Comparison of ENCODE assay signal across 8 mouse cellular contexts in genomic region chr8:84104697-84105609, GRCm38 (mm10). TPM values are rescaled to one million over a fixed set of nuclear protein-coding genes. Genes with fewer than 3 reads are reported as not detected.
DNase-seq lines count a peak whose midpoint lies in the region; ATAC-seq and TF ChIP-seq lines count a peak whose summit lies in the region.

Dcaf15 (minus strand) TSS chr8:84104768.

- DNase-seq in brain, embryonic 14.5 days (ENCODE audit: low read depth): peak; percentile 100
- peak; percentile 98 for DNase-seq in liver, adult 2 months (ENCODE audit: extremely low read depth, low read depth, low spot score)
- DNase-seq in splenic B cell, adult 2 months (ENCODE audit: low read depth, low spot score): peak; percentile 98

- H3K27ac ChIP-seq in heart, embryonic 11.5 days (ENCODE audit: low read depth, low read length): peak within 1 kb of the TSS; percentile 79
- H3K27ac ChIP-seq in kidney, embryonic 16.5 days (ENCODE audit: low read length): peak within 1 kb of the TSS; percentile 91
- no peak within 1 kb of the TSS for H3K27ac ChIP-seq in liver, adult 2 months (replicated peaks; ENCODE audit: insufficient read depth, low read depth, low read length)

- H3K4me3 ChIP-seq in C2C12 (ENCODE audit: insufficient read depth, poor library complexity, severe bottlenecking): peak within 1 kb of the TSS; percentile 49
- peak within 1 kb of the TSS; percentile 83 for H3K4me3 ChIP-seq in erythroblast, embryonic 14.5 days (replicated peaks)
- H3K4me3 ChIP-seq in heart, embryonic 11.5 days (ENCODE audit: low read depth, low read length): peak within 1 kb of the TSS; percentile 67
- H3K4me3 ChIP-seq in kidney, embryonic 16.5 days (ENCODE audit: low read length): peak within 1 kb of the TSS; percentile 65
- peak within 1 kb of the TSS; percentile 71 for H3K4me3 ChIP-seq in liver, adult 2 months (ENCODE audit: insufficient read depth, low read depth, low read length)
- H3K4me3 ChIP-seq in myocyte: peak within 1 kb of the TSS; percentile 37

- 8% methylated on average over 42 of the region's 42 CpGs for WGBS in heart, embryonic 11.5 days (ENCODE audit: insufficient replicate concordance)
- 7% methylated on average over 42 of the region's 42 CpGs for WGBS in kidney, embryonic 16.5 days
- 13% methylated on average over 42 of the region's 42 CpGs for WGBS in liver, adult 2 months

- peak; percentile 91 for ATAC-seq in heart, embryonic 11.5 days (replicated peaks; ENCODE audit: insufficient number of reproducible peaks, low FRiP score, low TSS enrichment)
- ATAC-seq in kidney, embryonic 16.5 days (ENCODE audit: low FRiP score, low TSS enrichment): peak; percentile 97

- peak within 1 kb of the TSS; percentile 81 for H3K9ac ChIP-seq in heart, embryonic 11.5 days (ENCODE audit: low read depth, low read length)
- peak within 1 kb of the TSS; percentile 88 for H3K9ac ChIP-seq in kidney, embryonic 16.5 days (replicated peaks; ENCODE audit: low read length)
- peak within 1 kb of the TSS; percentile 58 for H3K9ac ChIP-seq in liver, adult 2 months (ENCODE audit: low read depth, low read length)

- H3K4me1 ChIP-seq in erythroblast, embryonic 14.5 days (ENCODE audit: control insufficient read depth): peaks cover 36% of the 10 kb centered on the region
- H3K4me1 ChIP-seq in heart, embryonic 11.5 days (ENCODE audit: control insufficient read depth, insufficient read depth, low read length): peaks cover 13% of the 10 kb centered on the region
- peaks cover 18% of the 10 kb centered on the region for H3K4me1 ChIP-seq in kidney, embryonic 16.5 days (ENCODE audit: insufficient read depth, low read length)
- H3K4me1 ChIP-seq in liver, adult 2 months (ENCODE audit: control insufficient read depth, insufficient read depth, low read length): peaks cover 4% of the 10 kb centered on the region

- H3K4me2 ChIP-seq in heart, embryonic 11.5 days: peak within 1 kb of the TSS; percentile 76
- peak within 1 kb of the TSS; percentile 55 for H3K4me2 ChIP-seq in kidney, embryonic 16.5 days (replicated peaks; ENCODE audit: low read depth, low read length)
- H3K4me2 ChIP-seq in myocyte (ENCODE audit: low read depth): peak within 1 kb of the TSS; percentile 78

- H3K9me3 ChIP-seq in erythroblast, embryonic 14.5 days (ENCODE audit: control insufficient read depth, low read length): peaks cover 2% of the 10 kb centered on the region; the same call in 1 of the 2 replicates
- H3K9me3 ChIP-seq in heart, embryonic 11.5 days (replicated peaks; ENCODE audit: control insufficient read depth, low read length): no peaks in the 10 kb centered on the region
- no peaks in the 10 kb centered on the region for H3K9me3 ChIP-seq in kidney, embryonic 16.5 days (ENCODE audit: low read length)

- H3K79me2 ChIP-seq in C2C12 (ENCODE audit: control insufficient read depth, insufficient read depth) (peaks cover 35% of the 10 kb centered on the region), myocyte (ENCODE audit: control insufficient read depth, insufficient read depth) (peaks cover 13% of the 10 kb centered on the region)
- H3K79me2 ChIP-seq in liver, adult 2 months (ENCODE audit: control insufficient read depth, insufficient read depth, low read length): peaks cover 5% of the 10 kb centered on the region; the same call in 1 of the 2 replicates

- H3ac ChIP-seq in C2C12 (ENCODE audit: control insufficient read depth, insufficient read length, low read depth) (peak within 1 kb of the TSS; percentile 96), myocyte (ENCODE audit: control insufficient read depth, insufficient read length) (peak within 1 kb of the TSS; percentile 16)

- peak; percentile 71; the same call in 1 of the 2 replicates for TF ChIP-seq POLR2A in brain, embryonic 14.5 days (IDR thresholded peaks at IDR 0.05; ENCODE audit: borderline replicate concordance, extremely low read depth, insufficient read depth, insufficient read length, poor library complexity, severe bottlenecking)
- no peak for TF ChIP-seq POLR2A in liver, adult 2 months (IDR thresholded peaks at IDR 0.05; ENCODE audit: extremely low read depth, insufficient read depth, low read length)
- TF ChIP-seq POLR2A in myocyte (IDR thresholded peaks at IDR 0.05; ENCODE audit: insufficient read length, low read depth): peak; percentile 34

- H3K79me3 ChIP-seq in C2C12 (ENCODE audit: low read depth): peaks cover 16% of the 10 kb centered on the region

- no peaks in the 10 kb centered on the region for H3K27me3 ChIP-seq in C2C12 (ENCODE audit: control insufficient read depth, insufficient read depth, insufficient read length)
- no peaks in the 10 kb centered on the region for H3K27me3 ChIP-seq in erythroblast, embryonic 14.5 days (ENCODE audit: control insufficient read depth)
- no peaks in the 10 kb centered on the region for H3K27me3 ChIP-seq in heart, embryonic 11.5 days (ENCODE audit: control insufficient read depth, insufficient read depth, low read length)
- H3K27me3 ChIP-seq in kidney, embryonic 16.5 days (ENCODE audit: insufficient read depth, low read length): no peaks in the 10 kb centered on the region
- H3K27me3 ChIP-seq in liver, adult 2 months (ENCODE audit: control insufficient read depth, insufficient read depth, low read length): no peaks in the 10 kb centered on the region
- no peaks in the 10 kb centered on the region for H3K27me3 ChIP-seq in myocyte (ENCODE audit: control insufficient read depth, insufficient read depth, insufficient read length)
- H3K27me3 ChIP-seq in splenic B cell, adult 2 months (ENCODE audit: control insufficient read depth, insufficient read depth, low read length, poor library complexity, severe bottlenecking): no peaks in the 10 kb centered on the region

- peaks cover 14% of the 10 kb centered on the region for H3K36me3 ChIP-seq in C2C12 (ENCODE audit: control insufficient read depth, insufficient read depth)
- peaks cover 26% of the 10 kb centered on the region for H3K36me3 ChIP-seq in erythroblast, embryonic 14.5 days (ENCODE audit: control insufficient read depth)
- H3K36me3 ChIP-seq in heart, embryonic 11.5 days (ENCODE audit: control insufficient read depth, insufficient read depth, low read length): peaks cover 6% of the 10 kb centered on the region; the same call in 1 of the 2 replicates
- H3K36me3 ChIP-seq in kidney, embryonic 16.5 days (ENCODE audit: insufficient read depth, low read length): peaks cover 10% of the 10 kb centered on the region; the same call in 1 of the 2 replicates
- H3K36me3 ChIP-seq in liver, adult 2 months (ENCODE audit: control insufficient read depth, insufficient read depth, low read length): no peaks in the 10 kb centered on the region
- no peaks in the 10 kb centered on the region for H3K36me3 ChIP-seq in myocyte (ENCODE audit: control insufficient read depth, insufficient read depth)
- H3K36me3 ChIP-seq in splenic B cell, adult 2 months (ENCODE audit: control insufficient read depth, insufficient read depth, low read length, poor library complexity, severe bottlenecking): peaks cover 1% of the 10 kb centered on the region; the same call in 1 of the 2 replicates

- no peak for TF ChIP-seq CTCF in C2C12 (IDR thresholded peaks at IDR 0.05; ENCODE audit: control insufficient read depth, insufficient read depth, insufficient read length)
- TF ChIP-seq CTCF in brain, embryonic 14.5 days (IDR thresholded peaks at IDR 0.05; ENCODE audit: borderline replicate concordance, extremely low read depth, insufficient read depth, insufficient read length): no peak
- TF ChIP-seq CTCF in liver, adult 2 months (IDR thresholded peaks at IDR 0.05; ENCODE audit: low read depth, low read length): no peak

TF ChIP-seq in C2C12, 6 proteins besides CTCF, POLR2A, EP300 and RAD21:
- no peak for TF ChIP-seq MAX (IDR thresholded peaks at IDR 0.05)
- TF ChIP-seq FOSL1 (IDR thresholded peaks at IDR 0.05; ENCODE audit: insufficient read depth, low read length, poor library complexity, severe bottlenecking): no peak
- TF ChIP-seq MYOG (IDR thresholded peaks at IDR 0.05; ENCODE audit: control insufficient read depth, extremely low read depth, insufficient read length): no peak
- no peak for TF ChIP-seq USF1 (IDR thresholded peaks at IDR 0.05; ENCODE audit: low read depth)
- TF ChIP-seq CEBPB (IDR thresholded peaks at IDR 0.05; ENCODE audit: low read depth): no peak
- no peak for TF ChIP-seq MYOD1 (IDR thresholded peaks at IDR 0.05; ENCODE audit: control insufficient read depth, insufficient read length, low read depth)

TF ChIP-seq in myocyte, 11 proteins besides CTCF, POLR2A, EP300 and RAD21:
- TF ChIP-seq POLR2AphosphoS2 (IDR thresholded peaks at IDR 0.05; ENCODE audit: insufficient read length, low read depth) (no peak), E2F4 (IDR thresholded peaks at IDR 0.05; ENCODE audit: insufficient read depth) (peak; percentile 75), MYOG (IDR thresholded peaks at IDR 0.05; ENCODE audit: control insufficient read depth in 1 of 3, insufficient read depth in 1 of 3, insufficient read length in 2 of 3, low read depth in 2 of 3) (no peak)

RNA-seq across cellular contexts. Expression of gene Dcaf15, which starts in this region (rescaled TPM):
- polyA plus RNA-seq in C2C12 (2012; fragmentation: generic; extraction: Trizol) (45.2 TPM), myocyte (2012; fragmentation: generic; extraction: Trizol) (24.3 TPM)
- 109 and 153 TPM in 2 replicates for polyA plus RNA-seq in brain, embryonic 14.5 days (2012; rRNA removed)
- polyA plus RNA-seq in erythroblast, embryonic 14.5 days (2012): 4.7 and 4.9 TPM in 2 replicates
- polyA plus RNA-seq in heart, embryonic 11.5 days (2014; fragmentation: Nextera tagmentation; extraction: Ambion mirVana): 7.5 and 8.8 TPM in 2 replicates
- polyA plus RNA-seq in kidney, embryonic 16.5 days (2015; fragmentation: Nextera tagmentation; extraction: Ambion mirVana): 11.0 and 11.3 TPM in 2 replicates
- 1.4 and 2.2 TPM in 2 replicates for total RNA-seq in liver, adult 2 months (2014; rRNA removed)
- polyA plus RNA-seq in liver, adult 2 months (2012; rRNA removed): 9.2 and 9.9 TPM in 2 replicates
